Mouse (Mus musculus): ENCODE results near the gene Extl1. TPM values are rescaled to one million over a fixed set of nuclear protein-coding genes. Genes with fewer than 3 reads are reported as not detected.

Extl1 gene
- polyA plus RNA-seq, 1 experiment = 0.13 TPM

- H3K4me3 ChIP-seq (ENCODE audit: insufficient read depth, poor library complexity, severe bottlenecking) = no peak overlapping the region
- no peaks in the 10 kb centered on the region for H3K79me2 ChIP-seq (ENCODE audit: control insufficient read depth, insufficient read depth)
- no peak overlapping the region for H3ac ChIP-seq (ENCODE audit: control insufficient read depth, insufficient read length, low read depth)
- no peaks in the 10 kb centered on the region for H3K79me3 ChIP-seq (ENCODE audit: low read depth)
- TF ChIP-seq MYOD1 (IDR thresholded peaks at IDR 0.05; ENCODE audit: control insufficient read depth, insufficient read length, low read depth) (no peak), MAX (IDR thresholded peaks at IDR 0.05) (no peak), MYOG (IDR thresholded peaks at IDR 0.05; ENCODE audit: control insufficient read depth, extremely low read depth, insufficient read length) (no peak), CEBPB (IDR thresholded peaks at IDR 0.05; ENCODE audit: low read depth) (no peak), CTCF (IDR thresholded peaks at IDR 0.05; ENCODE audit: control insufficient read depth, insufficient read depth, insufficient read length) (no peak), FOSL1 (IDR thresholded peaks at IDR 0.05; ENCODE audit: insufficient read depth, low read length, poor library complexity, severe bottlenecking) (no peak), USF1 (IDR thresholded peaks at IDR 0.05; ENCODE audit: low read depth) (no peak)
- peaks cover 5% of the 10 kb centered on the region for H3K27me3 ChIP-seq (ENCODE audit: control insufficient read depth, insufficient read depth, insufficient read length)
- no peaks in the 10 kb centered on the region for H3K36me3 ChIP-seq (ENCODE audit: control insufficient read depth, insufficient read depth)
Measured at GRCm38 (mm10) chr4:134353527-134354409, 29.9 kb downstream of the Extl1 start.

GRCm38 (mm10) chr4:134352929-134353328 lies 30.7 kb downstream of the Extl1 start:
- Histone ChIP-seq H3K4me3 (ENCODE audit: insufficient read depth, poor library complexity, severe bottlenecking) (no peak overlapping the region), H3ac (ENCODE audit: control insufficient read depth, insufficient read length, low read depth) (no peak overlapping the region), H3K36me3 (ENCODE audit: control insufficient read depth, insufficient read depth) (no peaks in the 10 kb centered on the region), H3K79me3 (ENCODE audit: low read depth) (no peaks in the 10 kb centered on the region), H3K79me2 (ENCODE audit: control insufficient read depth, insufficient read depth) (no peaks in the 10 kb centered on the region), H3K27me3 (ENCODE audit: control insufficient read depth, insufficient read depth, insufficient read length) (peaks cover 13% of the 10 kb centered on the region)
- TF ChIP-seq USF1 (IDR thresholded peaks at IDR 0.05; ENCODE audit: low read depth) = no peak
- no peak for TF ChIP-seq CEBPB (IDR thresholded peaks at IDR 0.05; ENCODE audit: low read depth)
- TF ChIP-seq MYOG (IDR thresholded peaks at IDR 0.05; ENCODE audit: control insufficient read depth, extremely low read depth, insufficient read length) = no peak
- TF ChIP-seq CTCF (IDR thresholded peaks at IDR 0.05; ENCODE audit: control insufficient read depth, insufficient read depth, insufficient read length) = no peak
- no peak for TF ChIP-seq FOSL1 (IDR thresholded peaks at IDR 0.05; ENCODE audit: insufficient read depth, low read length, poor library complexity, severe bottlenecking)
- no peak for TF ChIP-seq MYOD1 (IDR thresholded peaks at IDR 0.05; ENCODE audit: control insufficient read depth, insufficient read length, low read depth)
- TF ChIP-seq MAX (IDR thresholded peaks at IDR 0.05) = no peak

- Histone ChIP-seq H3K79me3 (ENCODE audit: low read depth) (no peaks in the 10 kb centered on the region), H3K4me3 (ENCODE audit: insufficient read depth, poor library complexity, severe bottlenecking) (no peak overlapping the region), H3K36me3 (ENCODE audit: control insufficient read depth, insufficient read depth) (no peaks in the 10 kb centered on the region), H3K27me3 (ENCODE audit: control insufficient read depth, insufficient read depth, insufficient read length) (peaks cover 19% of the 10 kb centered on the region), H3K79me2 (ENCODE audit: control insufficient read depth, insufficient read depth) (no peaks in the 10 kb centered on the region), H3ac (ENCODE audit: control insufficient read depth, insufficient read length, low read depth) (no peak overlapping the region)
- TF ChIP-seq FOSL1 (IDR thresholded peaks at IDR 0.05; ENCODE audit: insufficient read depth, low read length, poor library complexity, severe bottlenecking) = no peak
- TF ChIP-seq MYOG (IDR thresholded peaks at IDR 0.05; ENCODE audit: control insufficient read depth, extremely low read depth, insufficient read length) = no peak
- no peak for TF ChIP-seq CTCF (IDR thresholded peaks at IDR 0.05; ENCODE audit: control insufficient read depth, insufficient read depth, insufficient read length)
- no peak for TF ChIP-seq MAX (IDR thresholded peaks at IDR 0.05)
- TF ChIP-seq MYOD1 (IDR thresholded peaks at IDR 0.05; ENCODE audit: control insufficient read depth, insufficient read length, low read depth) = no peak
- no peak for TF ChIP-seq CEBPB (IDR thresholded peaks at IDR 0.05; ENCODE audit: low read depth)
- no peak for TF ChIP-seq USF1 (IDR thresholded peaks at IDR 0.05; ENCODE audit: low read depth)
Measured at GRCm38 (mm10) chr4:134352261-134352707, 31.4 kb downstream of the Extl1 start.

- no peaks in the 10 kb centered on the region for H3K36me3 ChIP-seq (ENCODE audit: control insufficient read depth, insufficient read depth)
- no peaks in the 10 kb centered on the region for H3K79me3 ChIP-seq (ENCODE audit: low read depth)
- peaks cover 22% of the 10 kb centered on the region for H3K27me3 ChIP-seq (ENCODE audit: control insufficient read depth, insufficient read depth, insufficient read length)
- no peaks in the 10 kb centered on the region for H3K79me2 ChIP-seq (ENCODE audit: control insufficient read depth, insufficient read depth)
- no peak for TF ChIP-seq MYOD1 (IDR thresholded peaks at IDR 0.05; ENCODE audit: control insufficient read depth, insufficient read length, low read depth)
- TF ChIP-seq CEBPB (IDR thresholded peaks at IDR 0.05; ENCODE audit: low read depth) = no peak
- no peak for TF ChIP-seq MAX (IDR thresholded peaks at IDR 0.05)
- TF ChIP-seq MYOG (IDR thresholded peaks at IDR 0.05; ENCODE audit: control insufficient read depth, extremely low read depth, insufficient read length) = no peak
- TF ChIP-seq CTCF (IDR thresholded peaks at IDR 0.05; ENCODE audit: control insufficient read depth, insufficient read depth, insufficient read length) = no peak
- no peak for TF ChIP-seq FOSL1 (IDR thresholded peaks at IDR 0.05; ENCODE audit: insufficient read depth, low read length, poor library complexity, severe bottlenecking)
- TF ChIP-seq USF1 (IDR thresholded peaks at IDR 0.05; ENCODE audit: low read depth) = no peak
- H3ac ChIP-seq (ENCODE audit: control insufficient read depth, insufficient read length, low read depth) = no peak overlapping the region
- no peak overlapping the region for H3K4me3 ChIP-seq (ENCODE audit: insufficient read depth, poor library complexity, severe bottlenecking)
Measured at GRCm38 (mm10) chr4:134351329-134352260, 32.1 kb downstream of the Extl1 start.

- TF ChIP-seq CEBPB (IDR thresholded peaks at IDR 0.05; ENCODE audit: low read depth) (no peak), MAX (IDR thresholded peaks at IDR 0.05) (no peak), MYOG (IDR thresholded peaks at IDR 0.05; ENCODE audit: control insufficient read depth, extremely low read depth, insufficient read length) (no peak), FOSL1 (IDR thresholded peaks at IDR 0.05; ENCODE audit: insufficient read depth, low read length, poor library complexity, severe bottlenecking) (no peak), CTCF (IDR thresholded peaks at IDR 0.05; ENCODE audit: control insufficient read depth, insufficient read depth, insufficient read length) (no peak), MYOD1 (IDR thresholded peaks at IDR 0.05; ENCODE audit: control insufficient read depth, insufficient read length, low read depth) (no peak), USF1 (IDR thresholded peaks at IDR 0.05; ENCODE audit: low read depth) (no peak)
- Histone ChIP-seq H3K79me2 (ENCODE audit: control insufficient read depth, insufficient read depth) (no peaks in the 10 kb centered on the region), H3K36me3 (ENCODE audit: control insufficient read depth, insufficient read depth) (no peaks in the 10 kb centered on the region), H3K27me3 (ENCODE audit: control insufficient read depth, insufficient read depth, insufficient read length) (peaks cover 31% of the 10 kb centered on the region), H3K79me3 (ENCODE audit: low read depth) (no peaks in the 10 kb centered on the region), H3ac (ENCODE audit: control insufficient read depth, insufficient read length, low read depth) (no peak overlapping the region), H3K4me3 (ENCODE audit: insufficient read depth, poor library complexity, severe bottlenecking) (no peak overlapping the region)
Measured at GRCm38 (mm10) chr4:134350641-134351040, 33.0 kb downstream of the Extl1 start.

All from C2C12 (cell line).